Mouse (Mus musculus): ENCODE data around the gene Angel1. TPM values are rescaled to one million over a fixed set of nuclear protein-coding genes. Genes with fewer than 3 reads are reported as not detected.
A peak's percentile ranks its signal among the peaks of the same experiment; 100 is the strongest.

Angel1 gene
- total and polyA plus RNA-seq, 2 experiments from 2014 or later = 9.3 to 12.4 TPM

GRCm38 (mm10) chr12:86692471-86693356 lies 33.5 kb downstream of the Angel1 start:
- H3K4me2 ChIP-seq (ENCODE audit: low read depth, low read length, poor library complexity, severe bottlenecking) = no peak overlapping the region
- H3K9ac ChIP-seq (replicated peaks; ENCODE audit: low read length, poor library complexity, severe bottlenecking) = no peak overlapping the region
- no peak for DNase-seq (ENCODE audit: low spot score)
- peaks cover 70% of the 10 kb centered on the region for H3K36me3 ChIP-seq (ENCODE audit: insufficient read depth, low read length)
- 71% methylated on average over 5 of the region's 5 CpGs for WGBS
- ATAC-seq (ENCODE audit: low FRiP score) = no peak
- no peaks in the 10 kb centered on the region for H3K27me3 ChIP-seq (ENCODE audit: insufficient read depth, low read length)
- H3K9me3 ChIP-seq (ENCODE audit: low read length) = no peaks in the 10 kb centered on the region
- no peak overlapping the region for H3K27ac ChIP-seq (ENCODE audit: low read depth, low read length)
- H3K4me3 ChIP-seq (ENCODE audit: low read depth, low read length) = no peak overlapping the region
- H3K4me1 ChIP-seq (ENCODE audit: insufficient read depth, low read length) = peaks cover 2% of the 10 kb centered on the region; the same call in 1 of the 2 replicates
- TF ChIP-seq CTCF (IDR thresholded peaks at IDR 0.05) = no peak

GRCm38 (mm10) chr12:86690700-86691485 lies 35.4 kb downstream of the Angel1 start:
- Histone ChIP-seq H3K27ac (ENCODE audit: low read depth, low read length) (0 out of 2 replicates have a peak overlapping the region, but pooled peaks have one; percentile 26), H3K4me2 (ENCODE audit: low read depth, low read length, poor library complexity, severe bottlenecking) (no peak overlapping the region), H3K9me3 (ENCODE audit: low read length) (no peaks in the 10 kb centered on the region), H3K36me3 (ENCODE audit: insufficient read depth, low read length) (peaks cover 70% of the 10 kb centered on the region), H3K9ac (replicated peaks; ENCODE audit: low read length, poor library complexity, severe bottlenecking) (no peak overlapping the region), H3K4me3 (ENCODE audit: low read depth, low read length) (no peak overlapping the region), H3K4me1 (ENCODE audit: insufficient read depth, low read length) (peaks cover 2% of the 10 kb centered on the region; the same call in 1 of the 2 replicates), H3K27me3 (ENCODE audit: insufficient read depth, low read length) (no peaks in the 10 kb centered on the region)
- no peak for ATAC-seq (ENCODE audit: low FRiP score)
- TF ChIP-seq CTCF (IDR thresholded peaks at IDR 0.05) = no peak
- no peak for DNase-seq (ENCODE audit: low spot score)
- WGBS = 79% methylated on average over 12 of the region's 12 CpGs

GRCm38 (mm10) chr12:86688917-86689316 lies 37.3 kb downstream of the Angel1 start:
- TF ChIP-seq CTCF (IDR thresholded peaks at IDR 0.05) = no peak
- Histone ChIP-seq H3K4me2 (ENCODE audit: low read depth, low read length, poor library complexity, severe bottlenecking) (no peak overlapping the region), H3K27ac (ENCODE audit: low read depth, low read length) (no peak overlapping the region), H3K4me3 (ENCODE audit: low read depth, low read length) (no peak overlapping the region), H3K4me1 (ENCODE audit: insufficient read depth, low read length) (peaks cover 2% of the 10 kb centered on the region; the same call in 1 of the 2 replicates), H3K36me3 (ENCODE audit: insufficient read depth, low read length) (peaks cover 59% of the 10 kb centered on the region), H3K27me3 (ENCODE audit: insufficient read depth, low read length) (no peaks in the 10 kb centered on the region), H3K9me3 (ENCODE audit: low read length) (no peaks in the 10 kb centered on the region), H3K9ac (replicated peaks; ENCODE audit: low read length, poor library complexity, severe bottlenecking) (no peak overlapping the region)
- ATAC-seq (ENCODE audit: low FRiP score) (no peak), DNase-seq (ENCODE audit: low spot score) (no peak)
- 96% methylated on average over 27 of the region's 27 CpGs for WGBS

GRCm38 (mm10) chr12:86687971-86688573 lies 38.2 kb downstream of the Angel1 start:
- ATAC-seq (ENCODE audit: low FRiP score) = no peak
- 82% methylated on average over 4 of the region's 4 CpGs for WGBS
- no peak for TF ChIP-seq CTCF (IDR thresholded peaks at IDR 0.05)
- Histone ChIP-seq H3K4me2 (ENCODE audit: low read depth, low read length, poor library complexity, severe bottlenecking) (no peak overlapping the region), H3K27me3 (ENCODE audit: insufficient read depth, low read length) (no peaks in the 10 kb centered on the region), H3K4me3 (ENCODE audit: low read depth, low read length) (no peak overlapping the region), H3K9me3 (ENCODE audit: low read length) (no peaks in the 10 kb centered on the region), H3K27ac (ENCODE audit: low read depth, low read length) (no peak overlapping the region), H3K4me1 (ENCODE audit: insufficient read depth, low read length) (peaks cover 4% of the 10 kb centered on the region; the same call in 1 of the 2 replicates), H3K9ac (replicated peaks; ENCODE audit: low read length, poor library complexity, severe bottlenecking) (no peak overlapping the region), H3K36me3 (ENCODE audit: insufficient read depth, low read length) (peaks cover 59% of the 10 kb centered on the region)
- no peak for DNase-seq (ENCODE audit: low spot score)

- DNase-seq (ENCODE audit: low spot score) (no peak), ATAC-seq (ENCODE audit: low FRiP score) (no peak)
- Histone ChIP-seq H3K27me3 (ENCODE audit: insufficient read depth, low read length) (no peaks in the 10 kb centered on the region), H3K27ac (ENCODE audit: low read depth, low read length) (no peak overlapping the region), H3K4me1 (ENCODE audit: insufficient read depth, low read length) (peaks cover 7% of the 10 kb centered on the region; the same call in 1 of the 2 replicates), H3K36me3 (ENCODE audit: insufficient read depth, low read length) (peaks cover 56% of the 10 kb centered on the region), H3K9ac (replicated peaks; ENCODE audit: low read length, poor library complexity, severe bottlenecking) (no peak overlapping the region), H3K4me3 (ENCODE audit: low read depth, low read length) (no peak overlapping the region), H3K9me3 (ENCODE audit: low read length) (no peaks in the 10 kb centered on the region), H3K4me2 (ENCODE audit: low read depth, low read length, poor library complexity, severe bottlenecking) (no peak overlapping the region)
- TF ChIP-seq CTCF (IDR thresholded peaks at IDR 0.05) = no peak
- whole genome bisulfite sequencing = 81% methylated on average over 4 of the region's 4 CpGs
Measured at GRCm38 (mm10) chr12:86687445-86687955, 38.8 kb downstream of the Angel1 start.

All from midbrain, postnatal 0 days (tissue).